Mouse (Mus musculus) MEL (cell line): ENCODE data around the gene Rpp14.

Experiments
- CTCF ChIP-seq, 3 experiments: IDR thresholded peaks in 2 of 3; conservative IDR thresholded peaks in 1 of 3; 2 replicates each; pipeline ENCODE4 v1.5.1; 2011 to 2012; ENCODE audit warnings: low read length in 3 of 3, low read depth in 2 of 3, mild to moderate bottlenecking in 2 of 3, improper control_type of control experiment in 1 of 3, inconsistent platforms in 1 of 3, mixed read lengths in 1 of 3, moderate library complexity in 1 of 3; ENCODE audit not compliant: control insufficient read depth in 1 of 3, insufficient read depth in 1 of 3, poor library complexity in 1 of 3, severe bottlenecking in 1 of 3
- ELF1 ChIP-seq: IDR thresholded peaks from 2 replicates; pipeline ENCODE4 v1.6.1; 2014; ENCODE audit warnings: low read depth, mild to moderate bottlenecking, inconsistent platforms, low read length, improper control_type of control experiment, moderate library complexity
- EP300 ChIP-seq, 2 experiments: IDR thresholded peaks; 2 replicates each; pipeline ENCODE4 v1.6.1; 2011; ENCODE audit warnings: improper control_type of control experiment in 2 of 2, low read length in 2 of 2, low read depth in 1 of 2, mild to moderate bottlenecking in 1 of 2
- GATA1 ChIP-seq: IDR thresholded peaks from 2 replicates; pipeline ENCODE4 v1.6.1; 2011; ENCODE audit warnings: low read depth, low read length, improper control_type of control experiment
- POLR2A ChIP-seq, 2 experiments: IDR thresholded peaks; 2 replicates each; pipeline ENCODE4 v1.6.1; 2011 to 2012; ENCODE audit warnings: low read length in 2 of 2, mild to moderate bottlenecking in 2 of 2, control low read depth in 1 of 2, improper control_type of control experiment in 1 of 2, low read depth in 1 of 2, moderate library complexity in 1 of 2; ENCODE audit not compliant: control insufficient read depth in 1 of 2, insufficient read depth in 1 of 2, poor library complexity in 1 of 2
- SMC3 ChIP-seq: IDR thresholded peaks from 2 replicates; pipeline ENCODE4 v1.6.1; 2011; ENCODE audit warnings: low read depth, low read length, improper control_type of control experiment
- ZC3H11A ChIP-seq: IDR thresholded peaks from 2 replicates; pipeline ENCODE4 v1.6.1; 2012; ENCODE audit warnings: low read depth, mild to moderate bottlenecking, inconsistent platforms, low read length, improper control_type of control experiment

GRCm38 (mm10) chr14:8111545-8111944 is 31.4 kb downstream of the Rpp14 start:
- TF ChIP-seq GATA1 (no peak), CTCF (IDR thresholded peaks at IDR 0.05 in 2 of 3, conservative IDR thresholded peaks at IDR 0.05 in 1 of 3; ENCODE audit: control insufficient read depth in 1 of 3, insufficient read depth in 1 of 3, low read depth in 2 of 3, low read length in 3 of 3, poor library complexity in 1 of 3, severe bottlenecking in 1 of 3) (no peak), ZC3H11A (no peak), EP300 (IDR thresholded peaks at IDR 0.05; ENCODE audit: low read depth in 1 of 2, low read length in 2 of 2) (no peak), POLR2A (IDR thresholded peaks at IDR 0.05; ENCODE audit: control insufficient read depth in 1 of 2, insufficient read depth in 1 of 2, low read depth in 1 of 2, low read length in 2 of 2, poor library complexity in 1 of 2) (no peak), ELF1 (no peak), SMC3 (no peak)
